Mouse (Mus musculus) embryonic facial prominence, embryonic 13.5 days (tissue): Measurements from ENCODE around the gene Grhpr. TPM values are rescaled to one million over a fixed set of nuclear protein-coding genes. Genes with fewer than 3 reads are reported as not detected.
"Not testable (repeated sequence)": the region's sequence is repeated elsewhere in the genome, so short reads cannot be mapped to it uniquely, and the experiment has no call there.

ENCODE experiments used
- ATAC-seq: fragments of 200-750 bp; cut with Nextera tagmentation; 2 replicates; pipeline ENCODE4 v1.8.0; 2017; ENCODE audit warnings: low read depth; ENCODE audit not compliant: insufficient number of reproducible peaks, insufficient read depth, low FRiP score, low TSS enrichment
- H3K27ac ChIP-seq: fragments of 300-500 bp; sonication (generic); 2 replicates; pipeline ENCODE4 v1.5.1; 2015; ENCODE audit warnings: moderate library complexity, mild to moderate bottlenecking, inconsistent platforms
- H3K27me3 ChIP-seq: fragments of 300-500 bp; sonication (generic); 2 replicates; pipeline ENCODE4 v1.6.1; 2015; ENCODE audit warnings: mild to moderate bottlenecking, inconsistent platforms
- H3K36me3 ChIP-seq: fragments of 300-500 bp; sonication (generic); 2 replicates; pipeline ENCODE4 v1.6.1; 2015; ENCODE audit warnings: mild to moderate bottlenecking, inconsistent platforms
- H3K4me1 ChIP-seq: fragments of 300-500 bp; sonication (generic); 2 replicates; pipeline ENCODE4 v1.6.1; 2015; ENCODE audit warnings: inconsistent platforms
- H3K4me2 ChIP-seq: fragments of 300-500 bp; sonication (generic); 2 replicates; pipeline ENCODE4 v1.6.1; 2015; ENCODE audit warnings: moderate library complexity, mild to moderate bottlenecking, inconsistent platforms
- H3K4me3 ChIP-seq: fragments of 300-500 bp; sonication (generic); 2 replicates; pipeline ENCODE4 v1.5.1; 2015; ENCODE audit warnings: mild to moderate bottlenecking, inconsistent platforms
- H3K9ac ChIP-seq: fragments of 300-500 bp; sonication (generic); 2 replicates; pipeline ENCODE4 v1.6.1; 2015; ENCODE audit warnings: mild to moderate bottlenecking, inconsistent platforms
- H3K9me3 ChIP-seq: fragments of 300-500 bp; sonication (generic); 2 replicates; pipeline ENCODE4 v1.6.1; 2016; ENCODE audit warnings: inconsistent platforms
- WGBS: fragments of 180-500 bp; shearing (Covaris S2); methylation state at CpG from one replicate; pipeline ENCODE4 v1.1.7; 2015; ENCODE audit warnings: mixed read lengths; 5-methylcytosine and 5-hydroxymethylcytosine counted together
- polyA plus RNA-seq: library from polyadenylated mRNA; unstranded; fragments of >200 nt; fragmentation: Nextera tagmentation; extraction: Ambion mirVana; gene quantifications from 2 replicates; pipeline ENCODE4 v1.2.1, GENCODE M21; 2015

Gene Grhpr
- polyA plus RNA-seq, 1 experiment from 2014 or later: 53.2 TPM

DNA sequence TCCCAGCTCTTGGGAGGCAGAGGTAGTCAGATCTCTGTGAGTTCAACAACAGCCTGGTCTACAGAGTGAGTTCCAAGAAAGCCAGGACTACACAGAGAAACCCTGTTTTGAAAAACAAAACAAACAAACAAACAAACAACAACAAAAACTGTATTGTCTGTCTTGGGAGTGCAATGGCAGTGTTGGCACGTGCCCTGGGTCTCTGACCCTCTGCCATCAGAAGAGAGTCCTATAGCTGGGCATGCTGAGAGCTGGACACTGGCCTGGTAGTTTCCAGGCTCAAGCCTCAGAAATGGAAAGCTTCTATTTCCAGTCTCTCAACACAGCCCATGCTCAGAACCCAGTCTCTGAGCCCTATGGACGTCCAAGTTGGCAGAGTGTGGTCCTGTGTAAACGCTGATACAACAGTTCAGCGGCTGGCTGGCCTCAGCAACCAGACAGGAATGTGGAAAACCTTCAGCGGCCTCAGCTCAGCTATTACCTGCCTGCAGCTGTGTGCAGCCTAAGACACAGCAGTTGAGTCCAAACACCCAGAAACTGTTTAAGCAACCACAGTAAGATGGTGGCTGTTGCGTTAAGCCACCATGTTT, 5.1 kb upstream of the Grhpr start:
- Histone ChIP-seq H3K27me3 (no peaks in the 10 kb centered on the region), H3K4me1 (peaks cover 8% of the 10 kb centered on the region; the same call in 1 of the 2 replicates), H3K4me3 (no peak overlapping the region), H3K9me3 (no peaks in the 10 kb centered on the region), H3K27ac (no peak overlapping the region), H3K9ac (no peak overlapping the region), H3K4me2 (no peak overlapping the region), H3K36me3 (no peaks in the 10 kb centered on the region)
- no peak for ATAC-seq
- 83% methylated on average over 6 of the region's 6 CpGs for WGBS

DNA sequence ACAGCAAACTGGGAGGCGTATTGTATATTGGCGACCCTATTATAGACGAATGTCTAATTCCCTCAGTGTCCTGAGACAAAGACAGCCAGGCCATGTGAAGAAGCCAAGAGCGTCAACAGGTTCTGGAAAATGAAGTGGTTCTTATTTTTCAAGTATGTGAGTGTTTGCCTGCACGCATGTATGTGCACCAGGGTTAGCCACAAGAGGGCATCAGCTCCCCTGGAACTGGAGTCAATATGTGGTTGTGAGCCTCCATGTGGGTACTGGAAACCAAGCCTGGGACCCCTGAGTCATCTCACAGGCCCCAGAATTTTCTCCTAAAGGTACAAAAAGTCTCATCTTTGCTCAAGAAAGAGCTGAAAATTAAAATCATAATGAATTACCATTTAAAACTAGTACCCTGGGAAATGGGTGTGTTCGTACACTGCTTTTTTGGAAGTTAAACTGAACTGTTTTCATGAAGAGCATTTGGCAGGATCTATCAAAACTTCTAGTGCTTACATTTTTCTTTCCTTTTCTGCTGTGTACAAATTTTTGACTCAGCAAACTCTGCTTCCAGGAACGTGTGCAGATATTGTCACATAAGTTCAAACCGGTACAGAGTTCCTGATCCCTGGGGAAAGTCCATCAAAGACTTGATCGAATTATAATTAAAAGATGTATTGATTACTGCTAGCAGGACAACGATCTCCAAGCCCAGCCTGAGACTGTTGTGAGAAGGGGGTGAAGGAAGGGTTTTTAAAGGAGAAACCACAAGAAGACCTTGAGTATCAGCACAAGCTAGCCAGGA, 4.1 kb upstream of the Grhpr start:
- Histone ChIP-seq H3K9ac (no peak overlapping the region), H3K36me3 (no peaks in the 10 kb centered on the region), H3K4me2 (no peak overlapping the region), H3K4me1 (peaks cover 14% of the 10 kb centered on the region), H3K27me3 (no peaks in the 10 kb centered on the region), H3K27ac (no peak overlapping the region), H3K4me3 (no peak overlapping the region), H3K9me3 (no peaks in the 10 kb centered on the region)
- ATAC-seq: no peak
- WGBS: 87% methylated on average over 10 of the region's 10 CpGs

DNA sequence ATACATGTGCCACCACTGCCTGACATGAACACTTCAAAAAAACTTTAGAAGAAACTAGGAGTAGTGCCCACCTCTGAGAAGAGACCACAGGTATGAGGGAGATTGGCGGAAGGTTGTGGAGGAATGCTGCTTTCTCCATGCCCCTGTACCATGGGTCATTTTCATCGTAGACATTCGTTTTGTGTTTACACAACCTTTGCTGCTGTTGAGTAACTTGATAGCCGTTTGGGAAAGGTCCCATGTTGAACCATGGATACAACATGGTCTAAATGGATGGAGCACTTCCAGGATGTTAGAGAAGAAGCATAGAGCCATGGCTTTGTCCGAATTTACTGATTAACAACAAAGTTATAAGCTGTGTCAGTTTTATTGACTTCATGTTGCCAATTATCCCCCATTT, 3.0 kb upstream of the Grhpr start:
- Histone ChIP-seq H3K9me3 (no peaks in the 10 kb centered on the region), H3K4me2 (no peak overlapping the region), H3K9ac (no peak overlapping the region), H3K36me3 (no peaks in the 10 kb centered on the region), H3K4me3 (no peak overlapping the region), H3K27me3 (no peaks in the 10 kb centered on the region), H3K27ac (no peak overlapping the region), H3K4me1 (peaks cover 24% of the 10 kb centered on the region)
- 67% methylated on average over 5 of the region's 5 CpGs for WGBS
- no peak for ATAC-seq

DNA sequence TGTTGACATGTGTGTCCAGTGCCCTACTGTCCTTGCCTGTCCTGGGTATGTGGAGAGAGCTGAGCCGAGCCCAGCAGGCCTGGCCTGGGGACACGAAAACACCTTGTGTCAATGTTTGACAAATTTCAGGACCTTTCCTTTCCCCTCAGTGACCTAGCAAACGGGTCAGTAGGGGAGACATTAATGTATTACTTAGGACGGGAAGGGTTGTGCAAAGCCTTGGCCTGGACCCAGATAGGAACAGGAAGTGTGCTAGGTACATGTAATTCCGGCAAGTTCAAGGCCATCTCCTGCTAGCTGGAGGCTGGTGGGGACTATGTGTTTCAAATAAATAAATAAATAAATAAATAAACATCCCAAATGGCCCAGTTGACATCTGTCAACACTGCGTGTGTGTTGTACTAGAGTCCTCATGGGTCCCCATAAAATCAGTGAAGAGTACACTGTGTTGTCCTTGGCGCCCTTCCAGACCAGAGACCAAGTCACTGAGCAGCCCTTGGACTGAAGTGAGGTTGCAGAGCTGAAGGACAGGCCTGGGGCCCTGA, 1.3 kb upstream of the Grhpr start:
- no peak overlapping the region for H3K4me3 ChIP-seq
- 72% methylated on average over 7 of the region's 7 CpGs for WGBS
- no peaks in the 10 kb centered on the region for H3K9me3 ChIP-seq
- no peak overlapping the region for H3K27ac ChIP-seq
- no peak overlapping the region for H3K4me2 ChIP-seq
- no peak for ATAC-seq
- H3K36me3 ChIP-seq: peaks cover 12% of the 10 kb centered on the region
- no peaks in the 10 kb centered on the region for H3K27me3 ChIP-seq
- H3K4me1 ChIP-seq: peaks cover 26% of the 10 kb centered on the region
- no peak overlapping the region for H3K9ac ChIP-seq

DNA sequence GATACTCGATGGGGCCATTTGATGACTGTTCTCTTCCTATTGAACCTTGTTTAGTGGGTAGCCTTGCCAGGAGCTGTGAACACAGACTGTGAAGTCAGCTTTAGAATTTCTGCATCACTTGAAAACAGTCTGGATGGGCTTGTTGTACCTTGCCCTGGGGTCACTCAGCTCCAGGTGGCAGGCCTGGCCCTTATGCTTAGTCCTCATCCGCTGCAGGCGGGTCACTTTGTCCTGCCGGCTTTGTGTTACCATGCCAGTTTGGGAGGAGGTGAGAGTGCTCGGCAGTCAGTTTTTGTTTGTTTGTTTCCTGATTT, 736 bp downstream of the Grhpr start:
- no peaks in the 10 kb centered on the region for H3K9me3 ChIP-seq
- H3K4me3 ChIP-seq: peak overlapping the region; percentile 81
- H3K9ac ChIP-seq: peak overlapping the region; percentile 90
- H3K27me3 ChIP-seq: no peaks in the 10 kb centered on the region
- H3K4me2 ChIP-seq: peak overlapping the region; percentile 83
- 0 out of 2 replicates have a peak overlapping the region, but pooled peaks have one; percentile 81 for H3K27ac ChIP-seq
- no peak for ATAC-seq
- WGBS: 25% methylated on average over 5 of the region's 5 CpGs
- H3K36me3 ChIP-seq: peaks cover 29% of the 10 kb centered on the region
- peaks cover 26% of the 10 kb centered on the region for H3K4me1 ChIP-seq

DNA sequence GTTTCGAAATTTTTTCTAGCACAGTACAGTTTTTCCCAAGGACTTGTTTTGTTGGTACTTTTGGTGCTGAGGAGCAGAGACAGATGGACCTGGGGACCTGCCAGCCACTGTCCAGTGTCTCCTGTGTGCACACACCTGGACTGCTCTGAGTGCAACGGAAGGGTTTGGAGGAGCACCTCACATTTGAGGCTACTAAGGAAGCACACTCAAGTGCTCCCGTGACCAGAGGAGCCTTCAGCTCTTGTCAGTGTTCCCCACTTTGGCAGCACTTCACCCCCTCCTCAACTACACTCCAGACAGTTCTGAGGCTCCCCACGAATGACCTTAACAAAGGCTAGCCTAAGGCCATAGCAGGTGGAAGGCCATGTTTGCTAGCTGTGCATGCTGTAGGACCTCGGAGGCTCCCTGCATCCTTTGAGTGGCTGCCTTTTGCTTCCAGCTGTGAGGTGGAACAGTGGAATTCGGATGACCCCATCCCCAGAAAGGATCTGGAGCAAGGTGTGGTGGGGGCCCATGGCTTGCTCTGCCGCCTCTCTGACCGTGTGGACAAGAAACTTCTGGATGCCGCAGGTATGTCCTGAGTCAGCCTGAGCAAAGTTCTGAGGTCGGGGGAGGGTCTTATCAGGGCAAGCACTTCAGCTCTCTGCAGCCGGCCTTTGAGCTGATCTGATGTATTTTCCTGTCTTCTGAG, 1.4 kb downstream of the Grhpr start:
- H3K36me3 ChIP-seq: peaks cover 35% of the 10 kb centered on the region
- ATAC-seq: no peak
- 69% methylated on average over 11 of the region's 11 CpGs for WGBS
- H3K9ac ChIP-seq: peak overlapping the region; percentile 90; the same call in 1 of the 2 replicates
- H3K4me3 ChIP-seq: peak overlapping the region; percentile 81; the same call in 1 of the 2 replicates
- no peak overlapping the region for H3K27ac ChIP-seq
- H3K27me3 ChIP-seq: no peaks in the 10 kb centered on the region
- peak overlapping the region; percentile 83 for H3K4me2 ChIP-seq
- H3K9me3 ChIP-seq: no peaks in the 10 kb centered on the region
- peaks cover 26% of the 10 kb centered on the region for H3K4me1 ChIP-seq

DNA sequence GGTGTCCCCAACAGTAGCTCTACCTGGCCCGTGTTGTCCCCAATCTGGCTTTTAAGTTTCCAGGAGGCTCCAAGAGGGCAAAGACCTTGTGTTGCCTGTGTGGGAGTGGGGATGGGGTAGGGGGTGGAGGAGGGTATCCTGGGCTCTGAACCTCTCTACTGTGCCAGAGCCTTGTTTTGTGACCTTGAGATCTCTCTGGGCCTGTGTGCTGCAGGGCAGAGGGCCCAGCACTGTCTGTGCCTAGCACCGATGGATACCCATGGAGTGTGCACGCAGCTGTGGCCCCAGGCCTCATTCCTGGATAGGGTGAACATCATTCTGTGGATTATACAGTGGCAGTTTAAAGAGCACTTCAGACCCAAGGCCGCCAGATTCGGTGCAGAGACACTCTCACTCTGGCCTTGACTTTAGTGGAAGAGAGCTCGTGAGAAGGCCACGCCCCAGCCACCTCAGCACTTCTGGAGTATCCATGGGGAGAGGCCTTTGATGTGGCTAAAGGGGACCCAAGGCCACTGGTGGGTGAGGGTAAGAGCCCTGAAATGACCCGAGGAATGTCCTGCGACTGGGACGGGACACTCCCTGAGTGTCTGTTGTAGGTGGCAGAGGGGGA, 2.0 kb downstream of the Grhpr start:
- no peak for ATAC-seq
- Histone ChIP-seq H3K9ac (peak overlapping the region; percentile 46; the same call in 1 of the 2 replicates), H3K4me2 (peak overlapping the region; percentile 83; the same call in 1 of the 2 replicates), H3K9me3 (no peaks in the 10 kb centered on the region), H3K4me1 (peaks cover 26% of the 10 kb centered on the region), H3K27me3 (no peaks in the 10 kb centered on the region), H3K36me3 (peaks cover 42% of the 10 kb centered on the region), H3K27ac (no peak overlapping the region), H3K4me3 (no peak overlapping the region)
- 80% methylated on average over 10 of the region's 10 CpGs for WGBS

DNA sequence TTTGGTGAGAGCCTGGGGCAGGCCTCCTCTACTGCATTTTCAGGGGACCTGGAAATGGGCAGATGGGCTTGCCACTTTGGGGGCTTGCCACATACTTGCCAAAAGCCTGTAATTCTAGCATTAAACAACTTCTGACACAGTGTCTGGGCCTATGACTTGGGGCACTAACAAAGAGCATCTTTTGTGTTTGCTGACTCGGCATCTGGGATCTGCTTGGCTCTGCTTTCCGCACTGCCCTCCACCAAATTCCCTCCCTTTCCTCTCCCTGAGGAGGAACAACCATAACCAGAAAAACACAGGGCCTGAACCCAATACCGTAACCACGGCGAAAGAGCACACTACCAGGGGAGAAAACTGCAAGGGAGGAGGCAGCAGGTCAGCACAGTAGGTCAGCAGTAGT, 9.4 kb downstream of the Grhpr start:
- H3K27ac ChIP-seq: no peak overlapping the region
- 87% methylated on average over 5 of the region's 5 CpGs for WGBS
- no peaks in the 10 kb centered on the region for H3K4me1 ChIP-seq

DNA sequence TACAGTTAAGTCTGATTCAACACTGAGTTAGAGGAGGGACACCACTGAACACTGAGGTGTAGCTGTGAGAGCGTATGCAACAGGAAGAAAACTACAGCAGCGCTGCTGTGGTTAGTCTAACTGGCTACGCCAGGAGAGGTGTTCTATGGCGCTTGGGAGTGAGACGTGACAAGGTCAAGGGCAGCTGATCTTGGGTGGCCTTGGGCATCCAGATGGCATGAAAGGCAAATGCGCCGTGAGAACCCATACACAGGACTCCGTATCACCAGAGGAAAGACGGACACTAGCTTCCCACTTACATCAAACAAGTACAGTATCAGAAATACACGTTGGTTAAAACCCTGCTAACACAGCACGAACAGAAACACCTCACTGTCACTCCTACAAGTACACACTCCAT, 11.1 kb downstream of the Grhpr start:
- peaks cover 67% of the 10 kb centered on the region for H3K36me3 ChIP-seq
- H3K4me2 ChIP-seq, H3K4me1 ChIP-seq, H3K27ac ChIP-seq, ATAC-seq, H3K4me3 ChIP-seq, H3K9me3 ChIP-seq, H3K27me3 ChIP-seq, H3K9ac ChIP-seq: not testable (repeated sequence)
- WGBS: 89% methylated on average over 11 of the region's 11 CpGs

More for the DNA sequence above, 9.4 kb downstream of the Grhpr start:
- no peak overlapping the region for H3K4me2 ChIP-seq
- no peak overlapping the region for H3K9ac ChIP-seq
- no peak for ATAC-seq
- no peaks in the 10 kb centered on the region for H3K9me3 ChIP-seq
- H3K36me3 ChIP-seq: peaks cover 83% of the 10 kb centered on the region
- H3K27me3 ChIP-seq: no peaks in the 10 kb centered on the region
- no peak overlapping the region for H3K4me3 ChIP-seq

DNA sequence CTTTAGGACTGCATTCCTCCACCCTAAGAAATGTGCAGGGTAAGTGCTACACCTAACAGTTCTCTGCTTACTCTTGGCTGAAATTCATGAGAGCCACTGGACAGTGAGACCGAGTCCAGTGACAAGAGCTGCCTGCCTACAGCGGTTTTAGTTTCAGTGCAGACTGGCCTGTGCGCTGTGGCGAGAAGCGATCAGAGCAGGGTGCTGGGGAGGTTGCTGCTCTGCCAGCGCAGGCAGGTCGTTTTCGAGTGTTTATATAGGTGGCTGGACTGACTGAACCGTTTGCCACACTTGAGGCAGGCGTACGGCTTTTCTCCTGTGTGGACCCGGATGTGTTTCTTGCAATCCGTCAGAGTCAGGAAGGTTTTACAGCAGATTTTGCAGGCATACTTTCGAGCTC, 12.0 kb downstream of the Grhpr start:
- H3K27ac ChIP-seq, H3K4me2 ChIP-seq, H3K9ac ChIP-seq, H3K4me1 ChIP-seq, H3K9me3 ChIP-seq, ATAC-seq, H3K27me3 ChIP-seq, H3K4me3 ChIP-seq: not testable (repeated sequence)
- 87% methylated on average over 14 of the region's 14 CpGs for WGBS
- H3K36me3 ChIP-seq: peaks cover 58% of the 10 kb centered on the region

DNA sequence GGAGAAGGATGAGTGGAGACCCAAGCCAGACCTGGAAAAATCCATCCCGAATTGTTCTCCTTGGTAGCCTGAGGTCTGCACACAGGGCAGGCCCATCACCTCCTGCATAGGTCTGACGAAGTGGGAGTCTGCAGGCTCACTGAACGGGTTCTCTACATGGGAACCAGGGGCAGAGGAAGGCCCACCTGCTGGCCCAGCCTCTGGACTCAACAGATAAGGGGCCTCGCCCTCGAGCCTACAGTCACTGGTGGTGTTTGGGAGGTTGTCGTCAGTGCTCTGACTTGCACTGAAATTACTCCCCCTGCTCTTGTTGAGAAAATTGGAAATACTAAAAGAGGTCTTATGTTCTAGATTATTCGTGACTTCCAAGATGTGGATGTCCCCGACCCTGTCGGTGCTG, 12.7 kb downstream of the Grhpr start:
- ATAC-seq: no peak
- no peaks in the 10 kb centered on the region for H3K27me3 ChIP-seq
- H3K27ac ChIP-seq: no peak overlapping the region
- no peaks in the 10 kb centered on the region for H3K9me3 ChIP-seq
- peaks cover 52% of the 10 kb centered on the region for H3K36me3 ChIP-seq
- no peak overlapping the region for H3K9ac ChIP-seq
- WGBS: 90% methylated on average over 9 of the region's 9 CpGs
- no peak overlapping the region for H3K4me2 ChIP-seq
- no peaks in the 10 kb centered on the region for H3K4me1 ChIP-seq
- H3K4me3 ChIP-seq: no peak overlapping the region
